Mouse (Mus musculus) hindbrain, postnatal 0 days (tissue): ENCODE measurements at regions not wholly inside any gene's neighbourhood (a gene's known extent, or its start where the extent isn't known, plus 50 kb on each side); places are given as distances from the start of the nearest gene placed in this dataset.

Source experiments
- ATAC-seq: fragments of 200-750 bp; cut with Nextera tagmentation; 2 replicates; pipeline ENCODE4 v1.8.0; 2017; ENCODE audit warnings: mild to moderate bottlenecking, moderate TSS enrichment, moderate library complexity
- DNase-seq: peaks from one replicate; pipeline ENCODE4 v3.0.0-alpha.2; 2015; ENCODE audit warnings: low spot score
- H3K27ac ChIP-seq: fragments of 300-500 bp; sonication (generic); 2 replicates; pipeline ENCODE4 v1.5.1; 2014; ENCODE audit warnings: mild to moderate bottlenecking
- H3K27me3 ChIP-seq: fragments of 300-500 bp; sonication (generic); 2 replicates; pipeline ENCODE4 v1.6.1; 2014; ENCODE audit warnings: low read length, mixed read lengths; ENCODE audit not compliant: insufficient read depth
- H3K36me3 ChIP-seq: fragments of 300-500 bp; sonication (generic); 2 replicates; pipeline ENCODE4 v1.6.1; 2014; ENCODE audit warnings: low read length, mixed read lengths; ENCODE audit not compliant: insufficient read depth
- H3K4me1 ChIP-seq: fragments of 300-500 bp; sonication (generic); 2 replicates; pipeline ENCODE4 v1.6.1; 2014; ENCODE audit warnings: antibody characterized with exemption, low read length, mixed read lengths; ENCODE audit not compliant: insufficient read depth
- H3K4me2 ChIP-seq: fragments of 300-500 bp; sonication (generic); 2 replicates; pipeline ENCODE4 v1.6.1; 2014; ENCODE audit warnings: low read depth, mild to moderate bottlenecking, low read length, moderate library complexity, mixed read lengths
- H3K4me3 ChIP-seq: fragments of 300-500 bp; sonication (generic); 2 replicates; pipeline ENCODE4 v1.5.1; 2014; ENCODE audit warnings: low read length
- H3K9ac ChIP-seq: fragments of 300-500 bp; sonication (generic); replicated peaks from 2 replicates; pipeline ENCODE4 v1.6.1; 2014; ENCODE audit warnings: mild to moderate bottlenecking, low read length, moderate library complexity, mixed read lengths
- H3K9me3 ChIP-seq: fragments of 300-500 bp; sonication (generic); 2 replicates; pipeline ENCODE4 v1.6.1; 2016; ENCODE audit warnings: low read length, mixed read lengths
- CTCF ChIP-seq: IDR thresholded peaks from 2 replicates; pipeline ENCODE4 v1.5.1; 2016; ENCODE audit warnings: antibody characterized with exemption, control low read depth, low read depth
- WGBS: fragments of 180-500 bp; shearing (Covaris S2); extraction: QIAGEN DNeasy Blood & Tissue Kit; methylation state at CpG from one replicate; pipeline ENCODE4 v1.1.7; 2014; 5-methylcytosine and 5-hydroxymethylcytosine counted together

GRCm38 (mm10) chr10:99902280-99903231, 112.9 kb upstream of the Kitl start:
- Histone ChIP-seq H3K27me3 (no peaks in the 10 kb centered on the region), H3K4me1 (no peaks in the 10 kb centered on the region), H3K27ac (no peak overlapping the region), H3K9ac (no peak overlapping the region), H3K4me2 (no peak overlapping the region), H3K4me3 (no peak overlapping the region), H3K36me3 (no peaks in the 10 kb centered on the region), H3K9me3 (no peaks in the 10 kb centered on the region)
- no peak for DNase-seq
- TF ChIP-seq CTCF = no peak
- WGBS = 71% methylated on average over 9 of the region's 9 CpGs
- no peak for ATAC-seq

- H3K4me2 ChIP-seq = no peak overlapping the region
- DNase-seq (no peak), ATAC-seq (no peak)
- H3K4me1 ChIP-seq = no peaks in the 10 kb centered on the region
- 64% methylated on average over 8 of the region's 8 CpGs for WGBS
- no peak for TF ChIP-seq CTCF
- H3K9ac ChIP-seq = no peak overlapping the region
- no peaks in the 10 kb centered on the region for H3K9me3 ChIP-seq
- no peak overlapping the region for H3K27ac ChIP-seq
- H3K27me3 ChIP-seq = no peaks in the 10 kb centered on the region
- no peak overlapping the region for H3K4me3 ChIP-seq
- no peaks in the 10 kb centered on the region for H3K36me3 ChIP-seq
Measured at GRCm38 (mm10) chr10:99900955-99901835, 114.2 kb upstream of the Kitl start.

- no peak overlapping the region for H3K9ac ChIP-seq
- DNase-seq = no peak
- WGBS = 66% methylated on average over 3 of the region's 3 CpGs
- TF ChIP-seq CTCF = no peak
- no peak overlapping the region for H3K4me2 ChIP-seq
- no peak overlapping the region for H3K27ac ChIP-seq
- no peaks in the 10 kb centered on the region for H3K9me3 ChIP-seq
- no peaks in the 10 kb centered on the region for H3K4me1 ChIP-seq
- H3K4me3 ChIP-seq = no peak overlapping the region
- no peaks in the 10 kb centered on the region for H3K27me3 ChIP-seq
- H3K36me3 ChIP-seq = no peaks in the 10 kb centered on the region
- ATAC-seq = no peak
Measured at GRCm38 (mm10) chr10:99893999-99894398, 121.4 kb upstream of the Kitl start.

GRCm38 (mm10) chr10:99891899-99892298, 123.5 kb upstream of the Kitl start:
- Histone ChIP-seq H3K27ac (no peak overlapping the region), H3K36me3 (no peaks in the 10 kb centered on the region), H3K4me2 (no peak overlapping the region), H3K9ac (no peak overlapping the region), H3K9me3 (no peaks in the 10 kb centered on the region), H3K4me3 (no peak overlapping the region), H3K4me1 (no peaks in the 10 kb centered on the region), H3K27me3 (no peaks in the 10 kb centered on the region)
- WGBS = 93% methylated on average over 3 of the region's 3 CpGs
- ATAC-seq (no peak), DNase-seq (no peak)
- no peak for TF ChIP-seq CTCF

GRCm38 (mm10) chr10:99881901-99882300, 122.4 kb upstream of the Csl start:
- Histone ChIP-seq H3K4me2 (no peak overlapping the region), H3K4me1 (no peaks in the 10 kb centered on the region), H3K9ac (no peak overlapping the region), H3K27me3 (no peaks in the 10 kb centered on the region), H3K27ac (no peak overlapping the region), H3K9me3 (no peaks in the 10 kb centered on the region), H3K4me3 (no peak overlapping the region), H3K36me3 (no peaks in the 10 kb centered on the region)
- ATAC-seq = no peak
- TF ChIP-seq CTCF = no peak
- WGBS = 84% methylated on average over 2 of the region's 2 CpGs
- DNase-seq = no peak

- no peak overlapping the region for H3K9ac ChIP-seq
- H3K27ac ChIP-seq = no peak overlapping the region
- no peak overlapping the region for H3K4me2 ChIP-seq
- H3K36me3 ChIP-seq = no peaks in the 10 kb centered on the region
- DNase-seq = no peak
- H3K9me3 ChIP-seq = no peaks in the 10 kb centered on the region
- H3K4me1 ChIP-seq = no peaks in the 10 kb centered on the region
- H3K27me3 ChIP-seq = no peaks in the 10 kb centered on the region
- no peak for TF ChIP-seq CTCF
- 83% methylated on average over 5 of the region's 5 CpGs for WGBS
- no peak for ATAC-seq
- no peak overlapping the region for H3K4me3 ChIP-seq
Measured at GRCm38 (mm10) chr10:99879362-99879761, 119.9 kb upstream of the Csl start.
